Mouse (Mus musculus): ENCODE measurements around the gene Cltb.

- TF ChIP-seq GATA1 (IDR thresholded peaks at IDR 0.05; ENCODE audit: low read length) (no peak), TAL1 (IDR thresholded peaks at IDR 0.05; ENCODE audit: low read length) (no peak)
Observed at GRCm38 (mm10) chr13:54660877-54661276, 49.7 kb upstream of the Cltb start.
